Comparison of ENCODE assay signal across 17 mouse cellular contexts in genomic region chr8:65157901-65158300, GRCm38 (mm10). TPM values are rescaled to one million over a fixed set of nuclear protein-coding genes. Genes with fewer than 3 reads are reported as not detected.
DNase-seq lines count a peak whose midpoint lies in the region; ATAC-seq and TF ChIP-seq lines count a peak whose summit lies in the region.
"Had no signal": no experiment of that assay in that cellular context is flagged by ENCODE, and none has a peak within 500 bp of the region (broad histone marks: within the 10 kb centered on the region; RNA-seq: fewer than 3 reads in every experiment).

No protein-coding gene starts in this region.

- no peak for TF ChIP-seq POLR2A in cerebellum, adult 2 months (IDR thresholded peaks at IDR 0.05; ENCODE audit: borderline replicate concordance, insufficient read depth, low read length)

- no peak overlapping the region for H3K27ac ChIP-seq in cerebellum, adult 2 months (ENCODE audit: insufficient read depth, low read length)
- no peak overlapping the region for H3K27ac ChIP-seq in hindbrain, embryonic 13.5 days
- no peak overlapping the region for H3K27ac ChIP-seq in hindbrain, embryonic 10.5 days
- no peak overlapping the region for H3K27ac ChIP-seq in neural tube, embryonic 15.5 days (replicated peaks)
- H3K27ac ChIP-seq: intestine, embryonic 15.5 days; kidney, postnatal 0 days had no signal

- DNase-seq in cerebellum, adult 2 months = peak; percentile 11 to 30
- no peak for DNase-seq in hindbrain, embryonic 10.5 days (ENCODE audit: low spot score)
- no peak for DNase-seq in neural tube, embryonic 10.5 days (ENCODE audit: extremely low spot score, low spot score)
- DNase-seq in telencephalon, adult 2 months (ENCODE audit: low read depth, low spot score) = peak; percentile 3
- DNase-seq in kidney, postnatal 10 days = no peak
- DNase-seq: adrenal gland, postnatal 14 days; gastrocnemius, postnatal 10 days; heart, postnatal 14 days; lung, adult 2 months had no signal

- no peak overlapping the region for H3K4me2 ChIP-seq in hindbrain, embryonic 13.5 days
- no peak overlapping the region for H3K4me2 ChIP-seq in neural tube, embryonic 15.5 days
- H3K4me2 ChIP-seq: intestine, embryonic 15.5 days had no signal

- no peak for TF ChIP-seq CTCF in cerebellum, adult 2 months (IDR thresholded peaks at IDR 0.05; ENCODE audit: borderline replicate concordance, insufficient read depth, low read depth, low read length)

- ATAC-seq in cerebellum, adult (ENCODE audit: insufficient number of reproducible peaks, low FRiP score, low TSS enrichment) = no peak
- ATAC-seq in hindbrain, embryonic 13.5 days (ENCODE audit: low FRiP score) = 0 out of 2 replicates have a peak, but pooled peaks have one; percentile 46
- ATAC-seq in neural tube, embryonic 15.5 days (ENCODE audit: low FRiP score) = peak; percentile 43
- ATAC-seq: intestine, embryonic 15.5 days had no signal

- no peaks in the 10 kb centered on the region for H3K9me3 ChIP-seq in hindbrain, embryonic 13.5 days
- H3K9me3 ChIP-seq in hindbrain, embryonic 10.5 days = no peaks in the 10 kb centered on the region
- no peaks in the 10 kb centered on the region for H3K9me3 ChIP-seq in neural tube, embryonic 15.5 days (replicated peaks)
- H3K9me3 ChIP-seq: intestine, embryonic 15.5 days had no signal

- no peaks in the 10 kb centered on the region for H3K36me3 ChIP-seq in hindbrain, embryonic 13.5 days
- no peaks in the 10 kb centered on the region for H3K36me3 ChIP-seq in hindbrain, embryonic 10.5 days
- no peaks in the 10 kb centered on the region for H3K36me3 ChIP-seq in neural tube, embryonic 15.5 days
- H3K36me3 ChIP-seq: intestine, embryonic 15.5 days had no signal

- H3K4me3 ChIP-seq in cerebellum, adult 2 months (replicated peaks; ENCODE audit: insufficient read depth, low read depth, low read length) = no peak overlapping the region
- no peak overlapping the region for H3K4me3 ChIP-seq in hindbrain, embryonic 13.5 days
- no peak overlapping the region for H3K4me3 ChIP-seq in hindbrain, embryonic 10.5 days
- H3K4me3 ChIP-seq in neural tube, embryonic 15.5 days (replicated peaks) = no peak overlapping the region
- H3K4me3 ChIP-seq: intestine, embryonic 15.5 days had no signal

- H3K27me3 ChIP-seq in cerebellum, adult 2 months (ENCODE audit: control insufficient read depth, insufficient read depth, low read length) = no peaks in the 10 kb centered on the region
- H3K27me3 ChIP-seq in hindbrain, embryonic 13.5 days = no peaks in the 10 kb centered on the region
- H3K27me3 ChIP-seq in hindbrain, embryonic 10.5 days (ENCODE audit: insufficient read depth, poor library complexity, severe bottlenecking) = no peaks in the 10 kb centered on the region
- no peaks in the 10 kb centered on the region for H3K27me3 ChIP-seq in neural tube, embryonic 15.5 days (replicated peaks)
- H3K27me3 ChIP-seq: CH12.LX; intestine, embryonic 15.5 days had no signal

- no peaks in the 10 kb centered on the region for H3K4me1 ChIP-seq in cerebellum, adult 2 months (ENCODE audit: control insufficient read depth, insufficient read depth, low read length)
- H3K4me1 ChIP-seq in hindbrain, embryonic 13.5 days (replicated peaks) = no peaks in the 10 kb centered on the region
- H3K4me1 ChIP-seq in hindbrain, embryonic 10.5 days (replicated peaks) = no peaks in the 10 kb centered on the region
- H3K4me1 ChIP-seq in neural tube, embryonic 15.5 days = 0 out of 2 replicates have a peak, but pooled peaks cover 4% of the 10 kb centered on the region
- H3K4me1 ChIP-seq: intestine, embryonic 15.5 days had no signal

- WGBS in cerebellum, adult 2 months = 2% methylated on average over 4 of the region's 4 CpGs
- 80% methylated on average over 4 of the region's 4 CpGs for WGBS in hindbrain, embryonic 13.5 days
- WGBS in hindbrain, embryonic 10.5 days = 93% methylated on average over 4 of the region's 4 CpGs
- 70% methylated on average over 4 of the region's 4 CpGs for WGBS in neural tube, embryonic 15.5 days

- no peak overlapping the region for H3K9ac ChIP-seq in hindbrain, embryonic 13.5 days
- no peak overlapping the region for H3K9ac ChIP-seq in neural tube, embryonic 15.5 days (replicated peaks)
- H3K9ac ChIP-seq: intestine, embryonic 15.5 days had no signal

RNA-seq across cellular contexts. Expression of gene BC030870, which starts 28.5 kb away (rescaled TPM):
- polyA plus RNA-seq in cerebellum, adult 2 months (2012; rRNA removed) = not detected in 2 replicates
- polyA plus RNA-seq in hindbrain, embryonic 13.5 days (2015; fragmentation: Nextera tagmentation; extraction: Ambion mirVana) = not detected in 2 replicates
- polyA plus RNA-seq in hindbrain, embryonic 10.5 days (2016; fragmentation: Nextera tagmentation; extraction: Ambion mirVana) = not detected in 2 replicates
- 1.1 TPM in 1 of 2 replicates, not detected in the other for polyA plus RNA-seq in neural tube, embryonic 15.5 days (2015; fragmentation: Nextera tagmentation; extraction: Ambion mirVana)
- polyA plus RNA-seq: liver, adult 2 months; thymus, postnatal 0 days had no signal

Comparison
In these comparisons a context has a peak if more than half of its experiments do, and no peak if none do; other contexts are left out.
1. DNase-seq: peak in cerebellum, adult 2 months (2 of 2) and telencephalon, adult 2 months (single experiment); none in hindbrain, embryonic 10.5 days (single experiment), neural tube, embryonic 10.5 days (single experiment) and kidney, postnatal 10 days (single experiment).